Mouse (Mus musculus): ENCODE results near the gene Dctpp1.

The Dctpp1 gene

DNA sequence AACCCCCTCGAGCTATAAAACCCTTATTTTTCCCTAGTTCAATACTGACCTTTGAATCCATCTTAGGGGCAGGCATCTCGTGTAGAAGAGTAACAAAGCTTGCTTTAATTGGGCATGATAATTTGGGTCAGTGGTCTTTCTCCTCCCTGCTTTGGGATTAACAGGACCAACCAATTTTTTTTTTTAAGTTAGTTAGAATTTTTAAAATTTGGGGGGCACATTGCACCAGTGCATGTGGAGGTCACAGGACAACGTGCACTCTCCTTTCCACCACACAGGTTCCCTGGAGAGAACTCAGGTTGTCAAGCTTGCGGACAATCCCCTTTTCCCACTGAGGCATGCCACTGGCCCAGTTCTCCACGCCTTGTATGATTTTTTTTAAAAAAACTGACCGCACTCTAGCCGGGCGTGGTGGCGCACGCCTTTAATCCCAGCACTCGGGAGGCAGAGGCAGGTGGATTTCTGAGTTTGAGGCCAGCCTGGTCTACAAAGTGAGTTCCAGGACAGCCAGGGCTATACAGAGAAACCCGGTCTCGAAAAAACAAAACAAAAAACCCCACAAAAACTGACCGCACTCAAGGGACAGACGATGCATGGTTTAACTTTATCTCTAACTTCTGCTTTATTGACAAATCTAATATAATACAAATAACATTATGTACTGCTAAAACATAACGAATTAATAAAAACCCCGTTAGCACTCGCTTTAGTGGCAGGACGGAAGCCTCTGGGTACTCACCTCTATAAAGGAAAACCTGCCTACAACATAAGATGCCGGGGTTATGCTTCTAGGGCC, 28.5 kb downstream of the Dctpp1 start:
- DNase-seq (ENCODE audit: low read depth): no peak

- DNase-seq (ENCODE audit: low read depth): no peak
These were observed 29.1 kb downstream of the Dctpp1 start for GRCm38 (mm10) chr7:127231376-127231775.

GRCm38 (mm10) chr7:127228615-127229303, 31.8 kb downstream of the Dctpp1 start:
- DNase-seq (ENCODE audit: low read depth): peak; percentile 95

GRCm38 (mm10) chr7:127225147-127225995, 35.1 kb downstream of the Dctpp1 start:
- no peak for DNase-seq (ENCODE audit: low read depth)

DNA sequence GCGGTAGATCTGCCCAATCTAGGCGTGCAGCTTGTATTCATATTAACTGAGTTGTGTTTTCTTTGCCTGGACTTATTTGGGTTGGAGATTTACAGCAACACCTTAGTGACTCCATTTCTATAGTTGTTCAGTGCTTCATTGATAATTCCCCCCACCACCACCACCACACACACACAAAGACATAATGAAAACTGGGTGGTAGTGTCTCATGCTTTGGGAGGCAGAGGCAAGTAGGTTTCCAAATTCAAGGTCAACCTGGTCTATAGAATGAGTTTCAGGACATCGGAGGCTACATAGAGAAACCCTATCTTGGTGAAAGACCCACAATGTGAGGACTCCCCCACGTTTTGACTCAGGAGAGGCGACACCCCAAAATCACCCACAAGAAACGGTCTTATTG, 35.9 kb downstream of the Dctpp1 start:
- DNase-seq (ENCODE audit: low read depth): no peak

- no peak for DNase-seq (ENCODE audit: low read depth)
These were observed 36.7 kb downstream of the Dctpp1 start for GRCm38 (mm10) chr7:127223515-127224478.

- DNase-seq (ENCODE audit: low read depth): no peak
These were observed 37.4 kb downstream of the Dctpp1 start for GRCm38 (mm10) chr7:127223106-127223505.

- DNase-seq (ENCODE audit: low read depth): peak; percentile 86
These were observed 40.1 kb downstream of the Dctpp1 start for GRCm38 (mm10) chr7:127220440-127220839.

DNA sequence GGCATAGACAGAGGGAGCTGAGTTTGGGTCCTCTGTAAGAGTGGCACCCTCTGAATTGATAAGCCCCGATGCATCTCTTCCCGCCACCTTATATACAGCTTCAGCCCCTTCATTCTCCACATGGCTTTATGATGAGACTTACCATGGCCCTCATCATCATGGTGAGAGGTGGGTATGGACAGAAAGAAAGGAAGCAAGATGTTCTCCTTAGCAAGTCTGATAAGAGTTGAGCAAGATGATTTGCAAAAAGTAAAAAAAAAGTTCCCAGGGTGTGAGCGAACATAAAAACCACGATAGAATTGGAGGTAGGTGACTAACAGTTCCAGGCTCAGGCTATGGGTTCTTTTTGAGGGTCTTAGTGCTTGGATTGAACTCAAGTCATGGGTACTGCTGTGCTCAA, 41.8 kb downstream of the Dctpp1 start:
- no peak for DNase-seq (ENCODE audit: low read depth)

GRCm38 (mm10) chr7:127217901-127218642, 42.4 kb downstream of the Dctpp1 start:
- DNase-seq (ENCODE audit: low read depth): peak; percentile 82

- no peak for DNase-seq (ENCODE audit: low read depth)
These were observed 43.0 kb downstream of the Dctpp1 start for GRCm38 (mm10) chr7:127217475-127217874.

GRCm38 (mm10) chr7:127216307-127216706, 44.2 kb downstream of the Dctpp1 start:
- no peak for DNase-seq (ENCODE audit: low read depth)

- peak; percentile 89 for DNase-seq (ENCODE audit: low read depth)
These were observed 45.3 kb downstream of the Dctpp1 start for GRCm38 (mm10) chr7:127214981-127215871.

GRCm38 (mm10) chr7:127214521-127214920, 46.0 kb downstream of the Dctpp1 start:
- DNase-seq (ENCODE audit: low read depth): no peak

GRCm38 (mm10) chr7:127213930-127214329, 46.6 kb downstream of the Dctpp1 start:
- DNase-seq (ENCODE audit: low read depth): no peak

DNA sequence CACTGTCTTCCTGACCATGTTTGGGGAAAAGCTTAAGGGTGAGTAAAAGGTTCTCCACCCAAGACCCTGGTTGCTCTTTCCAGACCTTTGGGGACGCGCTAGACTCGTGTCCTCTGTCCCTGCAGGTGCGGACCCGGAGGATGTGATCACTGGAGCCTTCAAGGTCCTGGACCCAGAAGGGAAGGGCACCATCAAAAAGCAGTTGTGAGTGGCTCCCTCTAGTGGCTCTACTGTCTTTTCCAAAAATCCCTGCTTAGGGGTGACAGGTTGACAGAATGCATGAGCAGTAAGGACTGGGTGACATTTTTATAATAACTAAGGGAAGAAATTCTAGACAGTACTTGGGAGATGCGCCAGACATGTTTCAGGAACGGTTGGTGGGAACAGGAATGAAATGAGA, 47.0 kb downstream of the Dctpp1 start:
- DNase-seq (ENCODE audit: low read depth): peak; percentile 76

- no peak for DNase-seq (ENCODE audit: low read depth)
These were observed 47.9 kb downstream of the Dctpp1 start for GRCm38 (mm10) chr7:127212432-127213250.

- DNase-seq (ENCODE audit: low read depth): no peak
These were observed 49.3 kb downstream of the Dctpp1 start for GRCm38 (mm10) chr7:127211014-127211745.

Data from naive thymus-derived CD4-positive, alpha-beta T cell, adult 2 months (primary cell).